Mouse (Mus musculus) CD4-positive, CD25-positive, alpha-beta regulatory T cell (primary cell): ENCODE data around the gene Exosc8. TPM values are rescaled to one million over a fixed set of nuclear protein-coding genes. Genes with fewer than 3 reads are reported as not detected.

Experiments used
- polyA plus RNA-seq: library from polyadenylated mRNA; unstranded; fragments of 100-300 nt; shearing (Covaris generic); gene quantifications from one replicate; pipeline ENCODE4 v1.2.1, GENCODE M21; 2017

Gene Exosc8
- 188 TPM for polyA plus RNA-seq

DNA sequence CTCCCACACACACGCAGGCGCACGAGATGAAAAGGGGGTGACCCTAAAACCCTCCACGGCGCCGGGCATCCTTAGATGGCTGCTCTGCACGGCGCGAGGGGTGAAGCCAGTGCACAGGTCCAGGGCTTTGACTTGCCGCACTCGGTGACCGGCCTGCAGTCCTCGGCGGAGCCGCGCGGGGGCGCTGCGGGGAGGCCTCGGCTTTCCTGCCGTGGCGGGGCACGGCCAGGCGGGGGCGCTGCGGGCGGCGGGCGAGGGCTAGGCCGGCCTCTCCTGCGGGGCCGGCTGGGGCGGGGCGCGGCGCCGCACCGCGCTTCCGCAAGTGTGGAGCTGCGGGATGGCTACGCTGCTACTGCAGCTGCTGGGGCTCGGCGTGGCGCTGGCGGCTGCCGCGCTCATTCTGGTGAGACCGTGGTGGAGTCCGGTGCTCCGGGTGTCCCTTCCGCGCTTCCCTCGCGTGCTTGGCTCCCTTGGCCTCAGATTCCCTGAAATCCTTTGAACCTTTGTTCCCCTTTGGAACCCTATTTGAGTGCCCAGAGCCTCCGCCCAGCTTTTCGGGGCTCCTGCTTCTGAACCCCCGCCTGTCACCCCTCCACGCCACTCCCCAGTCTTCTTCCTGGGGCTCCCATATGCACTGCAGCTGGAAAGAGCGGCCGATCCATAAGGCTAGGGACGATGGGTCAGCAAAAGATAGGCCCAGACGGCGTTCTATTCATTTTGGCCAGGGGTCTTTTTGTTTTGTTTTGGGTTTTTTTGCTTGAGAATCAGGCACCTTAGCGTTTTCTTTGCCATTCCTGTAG lies at the start of gene Exosc8, which contains the start of gene Alg5:
Gene Exosc8, minus strand, starts transcription at position 147 of the 800 bp plus-strand sequence.
Gene Alg5, plus strand, starts transcription at position 293 of the 800 bp plus-strand sequence.

GRCm38 (mm10) chr3:54755145-54756041 lies 20.2 kb upstream of the Exosc8 start, which contains the start of gene Smad9:
Smad9 (plus strand) TSS chr3:54755582.

DNA sequence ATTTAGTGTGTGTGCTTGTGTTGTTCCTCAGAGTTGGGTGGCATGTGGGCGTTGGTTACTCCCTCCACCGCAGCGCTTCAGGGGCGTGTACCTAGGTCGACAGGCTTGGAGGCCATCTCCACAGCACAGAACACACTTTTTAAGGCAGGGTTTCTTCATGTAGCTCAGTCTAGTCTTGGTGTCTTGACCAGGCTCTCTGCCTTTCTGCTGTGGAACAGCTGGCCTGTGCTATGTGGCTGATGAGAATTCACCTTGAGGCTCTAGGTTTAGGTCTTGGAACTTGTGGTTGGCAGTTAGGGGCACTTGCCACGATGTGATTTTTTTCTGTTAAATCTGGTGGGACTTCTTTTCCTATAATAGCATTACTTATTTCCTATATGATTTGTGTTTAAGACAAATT lies 20.9 kb downstream of the Exosc8 start, which contains the start of gene Gm21958:
Gene Gm21958, minus strand, starts transcription at position 101 of the 400 bp plus-strand sequence.

DNA sequence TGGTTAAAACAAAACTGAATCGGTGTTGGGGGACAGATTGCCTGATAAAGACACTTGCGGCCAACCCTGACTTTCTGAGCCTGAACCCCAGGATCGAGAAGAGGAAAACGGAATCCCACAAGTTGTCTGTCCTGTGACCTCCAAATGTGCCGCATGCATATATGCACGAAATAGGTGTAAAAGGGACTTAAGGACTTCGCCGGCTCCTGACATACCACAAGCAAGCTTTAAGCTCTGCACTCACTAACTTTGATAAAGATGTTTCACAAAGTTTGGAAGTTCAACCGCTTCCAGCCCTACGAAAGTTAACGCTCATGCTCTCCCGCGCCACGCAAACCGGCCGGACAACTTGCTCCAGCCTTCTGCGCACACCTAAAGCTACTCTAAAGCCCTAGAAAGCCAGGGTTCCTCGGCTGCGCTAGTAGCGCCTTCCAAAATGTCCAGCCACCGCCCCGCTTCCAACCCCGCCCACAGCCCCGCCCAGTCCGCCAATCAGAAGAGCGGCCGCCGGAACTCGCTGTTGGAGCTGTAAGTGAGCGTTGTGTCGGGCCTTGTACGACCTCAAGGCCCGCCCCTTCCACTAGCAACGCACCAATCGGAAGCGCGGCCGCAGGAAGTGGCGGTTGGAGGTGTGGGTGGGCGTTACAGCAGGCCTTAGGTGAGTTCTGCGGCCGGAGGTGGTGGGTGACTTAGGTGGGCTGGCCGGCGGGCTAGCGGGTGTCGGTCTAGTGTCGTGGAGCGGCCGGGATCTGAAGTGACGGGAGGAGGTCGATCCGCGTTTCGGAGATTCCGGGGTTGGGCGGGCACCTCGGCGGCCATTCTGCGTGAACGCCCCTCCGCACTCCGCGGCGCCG lies 42.8 kb downstream of the Exosc8 start, which contains the start of gene Supt20:
Gene Supt20, plus strand, starts transcription at position 606 of the 854 bp plus-strand sequence.

Other genes with a start within 250 kb of the Exosc8 start
- gene Supt20, start 42.6 kb downstream of the Exosc8 start, polyA plus RNA-seq, result 231 TPM
- gene Gm21958, start 21.0 kb downstream of the Exosc8 start, polyA plus RNA-seq, result 2.0 TPM
- 95.1 TPM for gene Alg5, start 146 bp upstream of the Exosc8 start, polyA plus RNA-seq
- gene Smad9, start 20.2 kb upstream of the Exosc8 start, polyA plus RNA-seq, result 0.04 TPM
- 101 TPM for gene Rfxap, start 72.4 kb upstream of the Exosc8 start, polyA plus RNA-seq
- not detected for gene Sertm1, start 180.5 kb upstream of the Exosc8 start, polyA plus RNA-seq